Mouse (Mus musculus): ENCODE data around the gene Plcl2.

Plcl2 gene

DNA sequence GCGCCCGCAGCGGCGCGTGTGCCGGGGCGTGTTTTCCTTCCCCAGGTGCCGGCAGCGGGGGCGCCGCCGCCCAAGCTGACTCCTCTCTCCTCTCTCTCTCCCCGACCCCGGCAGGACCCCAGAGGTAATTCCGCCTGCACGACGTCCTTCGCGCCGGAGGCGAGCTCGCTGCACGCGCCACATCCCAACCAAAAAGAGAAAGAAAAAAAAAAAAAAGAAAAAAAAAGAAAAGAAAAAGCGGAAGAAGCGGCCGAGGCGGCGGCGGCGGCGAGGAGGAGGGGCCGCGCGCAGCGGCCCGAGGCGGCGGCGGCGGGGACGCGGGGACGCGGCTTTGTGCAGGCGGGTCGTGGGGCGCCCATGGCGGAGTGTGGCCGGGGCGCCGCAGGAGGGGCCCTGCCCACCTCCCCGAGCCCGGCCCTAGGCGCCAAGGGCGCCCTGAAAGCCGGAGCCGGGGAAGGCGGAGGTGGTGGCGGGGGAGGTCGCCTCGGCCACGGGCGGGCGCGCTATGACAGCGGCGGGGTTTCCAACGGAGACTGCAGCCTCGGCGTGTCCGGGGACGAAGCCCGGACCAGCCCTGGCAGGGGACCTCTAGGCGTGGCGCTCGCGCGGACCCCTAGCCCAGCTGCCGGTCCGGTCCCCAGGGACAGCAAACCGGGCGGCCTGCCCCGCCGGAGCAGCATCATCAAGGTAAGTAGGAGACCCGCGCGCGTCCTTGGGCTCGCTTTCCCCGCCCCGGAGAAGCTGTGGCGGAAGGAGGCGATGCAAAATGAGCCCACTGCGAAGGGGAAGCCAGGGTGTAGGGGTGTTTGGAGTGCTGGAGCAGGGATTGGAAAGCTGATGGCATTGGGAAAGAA is at the start of gene Plcl2:
Plcl2 (plus strand) TSS at position 153 of the 854 bp plus-strand sequence.
- DNase-seq (ENCODE audit: low spot score): peak; percentile 45

DNA sequence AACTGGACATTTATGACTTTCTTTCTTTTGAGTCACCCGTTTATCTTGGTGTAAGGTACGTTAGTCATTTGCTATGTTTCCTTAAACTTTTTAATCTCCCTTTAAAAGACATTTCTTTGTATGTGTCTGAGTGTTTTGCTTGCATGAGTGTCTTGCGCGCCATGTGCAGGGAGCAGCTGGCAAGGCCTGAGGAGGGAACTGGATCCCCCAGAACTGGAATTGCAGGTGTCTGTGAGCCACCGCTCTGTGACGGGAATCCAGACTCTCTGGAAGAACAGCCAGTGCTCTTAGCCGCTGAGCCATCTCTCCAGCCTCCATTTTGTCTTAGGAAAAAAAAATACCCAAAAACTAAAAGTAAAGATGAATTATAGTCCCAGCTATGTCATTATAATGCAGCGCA is 48.9 kb upstream of the Plcl2 start:
- DNase-seq (ENCODE audit: low spot score): no peak

DNA sequence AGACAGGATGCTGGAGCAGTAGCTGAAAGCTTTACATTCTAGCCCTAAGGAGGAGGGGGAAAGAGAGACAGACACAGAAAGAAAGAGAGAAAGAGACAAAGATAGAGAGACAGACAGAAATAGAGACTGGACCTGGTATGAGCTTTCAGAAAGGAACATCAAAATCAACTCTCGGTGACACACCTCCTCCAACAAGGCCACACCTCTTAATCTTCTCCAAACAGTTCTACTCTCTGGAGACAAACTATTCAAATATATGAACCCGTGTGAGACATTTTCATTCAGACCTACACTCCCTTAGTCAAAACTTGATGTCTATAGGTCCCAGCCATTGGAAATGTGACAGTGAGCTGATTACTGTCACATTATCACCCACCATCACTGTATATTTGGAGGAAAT is 41.8 kb upstream of the Plcl2 start:
- no peak for DNase-seq (ENCODE audit: low spot score)

DNA sequence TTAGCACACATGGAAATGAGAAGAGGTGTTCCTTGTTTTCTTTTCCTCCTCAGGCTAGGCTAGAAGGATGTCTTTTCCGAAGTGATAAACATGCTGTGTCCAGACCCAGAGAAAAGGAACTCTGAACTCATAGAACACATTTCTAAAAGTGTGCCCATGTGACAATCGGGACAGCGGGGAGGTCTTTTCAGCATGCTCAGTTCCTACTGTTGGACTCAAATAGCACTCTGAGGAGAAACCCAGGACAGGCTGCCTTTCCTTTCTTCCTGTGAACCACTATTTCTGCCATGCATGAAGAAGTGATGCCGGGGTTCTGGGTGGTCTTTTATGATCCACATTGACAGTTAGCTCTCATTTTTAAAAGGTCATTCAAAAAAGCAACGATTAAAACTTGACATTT is 40.1 kb upstream of the Plcl2 start:
- no peak for DNase-seq (ENCODE audit: low spot score)

DNA sequence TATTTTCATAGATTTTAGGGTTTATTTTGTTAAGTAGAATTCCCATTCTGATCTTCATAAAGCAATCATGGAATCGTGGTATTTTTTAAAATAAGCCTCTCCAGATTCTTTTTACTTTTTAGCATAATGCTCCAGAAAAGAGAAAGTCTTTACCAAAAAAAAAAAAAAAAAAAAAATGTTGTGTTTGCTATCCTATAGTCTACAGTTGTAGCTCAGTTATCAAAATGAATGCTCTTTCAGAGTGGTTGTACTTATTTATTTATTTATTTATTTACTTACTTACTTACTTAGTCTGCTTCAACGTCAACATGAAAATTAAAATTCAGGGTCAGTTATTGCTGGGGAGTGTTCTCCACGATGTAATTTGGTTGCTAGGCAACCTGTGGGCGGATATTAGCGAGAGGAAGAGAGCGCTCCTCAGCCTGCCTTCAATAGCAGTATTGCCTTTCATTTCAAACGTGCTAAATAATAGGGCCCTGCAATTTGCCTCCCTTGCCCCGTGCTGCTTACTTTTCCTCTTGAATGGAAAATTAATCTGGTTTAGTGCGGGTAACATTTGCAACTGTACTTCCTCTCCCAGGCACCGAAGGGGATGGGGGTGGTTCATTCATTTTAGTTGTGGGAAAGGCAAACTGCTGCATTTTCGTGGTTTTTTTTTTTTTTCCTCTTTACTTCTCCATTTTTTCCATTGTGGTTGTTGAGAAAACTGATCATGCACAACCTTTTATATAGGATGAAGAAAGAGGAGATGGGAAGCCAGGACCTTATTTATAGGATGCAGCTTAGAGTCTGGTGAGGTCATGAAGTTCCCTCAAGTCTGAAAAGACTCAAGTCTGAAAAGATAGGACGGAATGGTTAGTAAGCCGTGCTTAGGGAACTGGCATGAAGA is 39.4 kb upstream of the Plcl2 start:
- no peak for DNase-seq (ENCODE audit: low spot score)

DNA sequence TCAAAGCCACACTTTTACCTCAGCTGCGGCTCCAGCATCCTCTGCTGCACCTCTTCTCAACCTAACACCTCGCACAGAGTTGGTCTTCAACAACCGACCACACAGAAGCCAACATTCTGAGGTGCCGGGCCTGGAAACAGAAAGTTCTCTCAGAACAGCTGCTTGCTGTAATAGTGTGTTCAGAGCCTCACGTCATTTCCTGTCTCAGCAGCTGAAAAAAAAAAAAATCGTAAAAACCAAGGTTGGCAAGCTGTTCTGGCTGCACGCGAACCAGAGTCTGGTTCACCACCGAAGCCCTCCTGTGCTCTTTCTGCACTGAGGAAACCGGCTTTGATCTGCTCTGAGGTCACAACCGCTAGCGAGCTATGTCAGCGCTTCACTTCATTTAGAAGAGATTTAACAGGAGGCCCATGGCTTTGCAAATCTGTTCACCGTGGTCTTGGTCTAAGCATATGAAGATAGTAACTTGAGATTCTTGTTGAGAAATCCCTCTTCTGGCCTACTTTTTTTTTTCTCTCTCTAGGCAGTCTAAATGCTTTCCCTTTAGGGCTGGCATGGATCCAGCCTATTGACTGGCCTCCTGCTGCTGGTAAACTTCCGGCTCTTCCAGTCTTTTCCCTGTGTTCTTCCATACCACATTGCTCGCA is 38.6 kb upstream of the Plcl2 start:
- DNase-seq (ENCODE audit: low spot score): no peak

DNA sequence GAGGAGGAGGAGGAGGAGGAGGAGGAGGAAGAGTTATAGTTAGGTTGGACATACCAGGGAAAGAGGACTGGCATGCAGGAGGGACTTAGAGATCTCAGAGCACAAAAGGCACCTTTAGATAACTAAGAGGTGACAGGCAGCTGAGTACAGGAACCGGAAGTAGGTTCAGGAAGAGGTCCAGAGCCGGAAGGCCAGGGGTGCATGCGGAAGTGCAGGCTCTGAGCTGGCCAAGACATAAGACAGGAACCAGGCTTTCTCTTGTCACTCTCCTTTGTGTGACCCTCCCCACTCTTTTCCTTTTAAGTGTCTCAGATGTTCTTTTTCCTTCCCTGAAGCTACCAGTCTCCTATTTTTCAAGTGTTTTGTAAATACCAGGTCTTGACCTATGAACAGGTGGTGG is 38.0 kb upstream of the Plcl2 start:
- no peak for DNase-seq (ENCODE audit: low spot score)

DNA sequence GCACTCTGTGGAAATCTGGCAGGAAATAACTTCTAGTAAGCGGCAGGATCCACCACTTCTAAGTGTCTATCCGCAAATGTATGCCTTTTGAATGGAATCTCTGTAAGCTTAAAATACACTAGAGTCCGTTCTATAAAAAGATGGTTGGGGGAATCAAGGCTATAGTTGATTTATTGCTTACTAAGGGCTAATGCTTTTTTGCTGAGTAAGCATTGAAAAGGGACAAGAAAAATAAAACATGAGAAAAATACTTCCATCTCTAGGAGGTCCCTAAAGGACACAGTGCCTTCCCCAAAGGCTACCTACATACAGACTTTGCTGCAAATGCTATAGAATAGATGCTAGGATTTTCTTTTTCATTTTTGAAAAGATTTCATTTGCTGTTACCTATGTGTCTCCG is 31.9 kb upstream of the Plcl2 start:
- DNase-seq (ENCODE audit: low spot score): no peak

DNA sequence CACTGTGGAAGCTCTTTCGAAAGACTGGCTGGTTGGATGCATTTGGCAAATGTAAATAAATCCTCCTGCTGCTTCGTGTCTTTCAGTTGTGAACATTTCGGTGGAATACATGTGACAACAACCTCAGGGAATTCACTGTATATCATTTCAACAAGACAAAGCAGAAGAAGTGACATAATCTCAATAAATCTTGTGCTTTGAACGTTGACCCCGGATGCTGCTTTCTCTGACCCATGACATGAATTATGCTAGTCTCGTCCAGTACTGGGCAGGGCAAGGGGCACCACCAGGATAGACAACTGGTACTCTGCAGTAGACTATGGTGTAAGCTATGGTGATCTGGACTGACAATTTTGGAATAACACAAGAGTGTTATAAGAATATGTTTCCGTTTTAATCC is 28.3 kb upstream of the Plcl2 start:
- no peak for DNase-seq (ENCODE audit: low spot score)

DNA sequence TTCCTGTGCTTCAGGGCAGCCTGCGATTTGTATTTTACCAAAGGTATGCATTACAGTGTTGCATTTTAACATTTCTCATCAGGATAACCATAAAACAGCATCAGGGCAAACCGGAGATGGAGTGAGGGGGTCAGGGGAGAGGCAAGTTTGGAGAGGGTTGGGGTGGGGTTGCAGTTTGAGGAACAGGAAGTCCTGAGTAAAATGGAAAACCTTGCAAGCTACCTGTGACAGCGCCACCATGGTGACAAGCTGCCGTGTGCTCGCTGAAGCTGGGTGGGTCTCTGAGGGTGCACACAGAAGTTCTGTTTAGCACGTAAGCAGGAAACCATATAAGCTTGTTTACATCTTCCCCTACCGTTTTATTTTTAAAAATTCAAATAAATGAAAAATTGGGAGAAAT is 25.5 kb upstream of the Plcl2 start:
- DNase-seq (ENCODE audit: low spot score): no peak

DNA sequence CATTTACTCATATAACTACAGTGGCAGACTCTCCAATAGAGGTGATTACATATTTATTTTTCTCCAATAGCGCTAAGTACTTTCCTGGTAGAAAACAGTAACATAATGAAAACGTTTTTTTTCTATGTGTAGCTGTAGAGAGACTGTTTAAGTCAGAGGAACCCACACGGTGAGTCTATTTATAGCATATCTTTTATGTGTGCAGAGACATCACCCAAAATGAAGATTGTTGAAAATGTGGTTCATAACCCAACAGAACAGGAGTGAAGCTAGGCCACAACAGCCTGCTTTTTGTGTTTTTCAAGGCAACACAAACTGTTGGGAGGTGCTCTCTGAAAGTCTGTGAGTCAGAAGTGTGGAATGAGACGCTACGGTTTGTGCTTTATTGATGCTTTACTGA is 24.2 kb upstream of the Plcl2 start:
- DNase-seq (ENCODE audit: low spot score): no peak

DNA sequence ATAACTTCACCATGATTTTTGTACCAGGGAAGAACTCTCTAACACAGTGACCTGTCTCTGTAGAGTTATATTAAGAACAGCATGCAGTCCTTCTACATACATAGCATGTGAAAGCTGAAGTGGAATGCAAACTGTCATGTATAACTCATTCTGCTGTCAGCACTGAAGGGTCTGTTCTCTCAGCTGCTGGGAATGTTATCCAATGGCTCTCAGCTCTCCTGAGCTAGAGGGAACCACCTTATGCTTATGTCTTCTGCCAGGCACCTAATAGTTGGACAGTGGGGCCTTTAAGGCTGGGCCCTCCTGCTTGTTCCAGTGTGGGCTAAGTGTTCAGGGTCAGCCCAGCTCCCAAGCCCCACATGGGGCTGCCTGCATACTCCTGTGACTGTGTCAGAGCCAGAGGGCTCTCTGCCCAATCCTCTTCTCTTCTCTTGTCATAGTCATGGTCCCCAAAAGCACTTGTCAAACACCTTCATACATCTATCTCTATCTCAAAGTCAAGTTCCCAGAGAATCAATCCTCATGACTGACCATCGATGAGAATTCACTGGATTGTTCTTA is 22.1 kb upstream of the Plcl2 start:
- DNase-seq (ENCODE audit: low spot score): no peak

DNA sequence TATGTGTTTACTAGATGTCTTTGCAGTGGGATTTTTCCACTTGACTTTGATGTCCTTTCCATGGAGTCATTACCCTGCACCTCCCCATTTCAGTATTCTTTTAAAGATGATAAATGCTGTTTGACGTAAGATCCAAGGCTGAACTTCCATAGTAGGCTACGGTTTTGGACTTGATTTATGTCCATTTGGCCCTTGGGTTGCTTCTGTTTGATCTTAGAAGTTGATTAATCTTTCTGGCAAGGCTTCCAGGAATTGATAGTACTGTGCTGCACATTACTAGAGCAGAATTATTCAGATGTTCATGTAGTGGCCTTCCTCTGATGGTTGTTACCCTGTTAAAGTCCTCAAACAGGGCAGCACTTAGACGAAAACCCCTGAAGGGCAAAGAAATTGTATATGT is 21.5 kb upstream of the Plcl2 start:
- DNase-seq (ENCODE audit: low spot score): no peak

DNA sequence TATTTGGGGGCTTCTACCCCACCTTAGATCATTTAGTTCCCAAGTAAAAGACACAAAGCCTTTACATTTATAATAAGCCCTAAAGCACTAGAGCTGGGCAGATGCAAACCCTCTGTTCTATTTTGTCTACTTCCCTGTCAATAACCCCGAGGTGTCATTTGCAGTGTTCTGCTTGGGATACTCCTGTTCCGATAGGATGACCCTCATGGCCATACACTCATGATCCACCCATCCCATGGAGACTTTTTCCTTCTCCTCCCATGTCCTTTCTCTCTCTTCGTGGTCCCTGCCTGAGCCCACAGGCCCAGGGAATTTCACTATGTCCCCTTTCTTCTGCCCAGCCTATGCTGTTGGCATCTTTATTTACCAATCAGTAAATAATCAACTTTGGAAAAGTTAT is 20.8 kb upstream of the Plcl2 start:
- DNase-seq (ENCODE audit: low spot score): no peak

DNA sequence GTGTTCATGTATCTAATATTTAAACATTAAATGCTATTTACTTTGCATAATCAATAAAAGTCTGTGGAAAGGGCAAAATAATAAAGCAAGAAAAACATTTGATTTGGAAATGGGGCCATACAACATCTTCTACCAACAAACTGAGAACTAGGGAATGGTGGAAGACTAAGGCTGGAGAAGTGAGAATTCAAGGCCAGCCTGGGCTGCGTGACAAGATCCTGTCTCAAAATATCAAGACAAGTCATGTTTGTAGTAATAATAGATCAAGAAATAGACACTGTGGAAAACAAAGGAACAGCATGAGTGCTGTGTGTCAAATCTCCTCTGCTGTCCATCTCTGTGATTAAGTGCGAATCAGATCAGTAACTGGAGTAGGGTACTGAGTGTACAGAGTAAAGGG is 20.3 kb upstream of the Plcl2 start:
- DNase-seq (ENCODE audit: low spot score): no peak

DNA sequence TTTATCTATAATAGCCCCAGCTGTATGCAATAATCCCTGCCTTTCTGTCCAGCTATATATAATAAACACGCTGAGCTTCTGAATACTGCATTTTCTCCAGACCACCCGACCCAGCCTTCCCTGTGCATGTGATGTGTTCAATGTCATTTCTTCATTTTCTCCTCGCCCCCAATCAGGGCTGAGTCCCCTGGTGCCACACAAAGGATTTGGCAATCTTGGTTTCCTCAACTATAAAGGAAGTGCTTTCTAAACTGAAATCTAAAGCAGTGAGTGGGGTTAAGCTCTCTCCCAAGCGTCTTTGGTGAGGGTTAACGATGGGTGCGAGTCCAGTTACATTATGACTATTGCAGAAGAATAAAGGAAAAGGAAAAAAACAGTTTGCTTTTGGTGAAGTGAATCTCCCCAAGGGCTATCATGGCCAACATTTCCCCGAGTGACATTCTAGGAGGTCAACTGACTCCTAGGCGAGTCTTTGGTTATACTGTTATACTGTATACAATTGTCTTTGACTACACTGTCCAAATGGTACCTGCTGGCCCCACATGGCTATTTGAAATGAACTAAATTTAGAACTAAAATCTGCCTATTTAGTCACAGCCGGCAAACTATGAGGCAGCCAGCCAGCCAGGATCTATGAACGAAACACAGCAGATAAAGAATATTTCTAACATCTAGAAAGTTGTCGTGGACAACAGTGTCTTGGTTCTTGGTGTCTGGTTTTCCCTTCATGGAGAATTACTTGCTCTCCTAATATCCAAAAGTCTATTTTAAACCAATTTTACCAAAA is 18.4 kb upstream of the Plcl2 start:
- no peak for DNase-seq (ENCODE audit: low spot score)

DNA sequence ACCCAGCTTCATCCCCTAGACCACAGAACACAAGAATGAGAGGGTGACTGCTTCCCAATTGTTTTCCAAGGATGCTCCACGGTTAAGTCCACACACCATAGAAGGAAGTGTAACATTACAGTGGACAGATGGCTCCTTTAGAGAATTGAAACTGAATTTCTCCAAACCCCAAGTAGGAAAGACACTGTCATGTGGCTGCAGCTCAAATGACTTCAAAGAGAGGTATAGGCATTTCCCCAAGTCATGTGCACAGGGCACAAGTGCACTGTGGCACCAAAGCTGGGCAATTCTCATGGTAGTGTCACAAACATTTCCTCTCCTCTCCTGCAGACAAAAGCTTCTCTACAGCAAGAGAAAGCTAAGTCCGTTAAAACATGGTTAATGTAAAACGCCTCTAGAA is 17.7 kb upstream of the Plcl2 start:
- no peak for DNase-seq (ENCODE audit: low spot score)

DNA sequence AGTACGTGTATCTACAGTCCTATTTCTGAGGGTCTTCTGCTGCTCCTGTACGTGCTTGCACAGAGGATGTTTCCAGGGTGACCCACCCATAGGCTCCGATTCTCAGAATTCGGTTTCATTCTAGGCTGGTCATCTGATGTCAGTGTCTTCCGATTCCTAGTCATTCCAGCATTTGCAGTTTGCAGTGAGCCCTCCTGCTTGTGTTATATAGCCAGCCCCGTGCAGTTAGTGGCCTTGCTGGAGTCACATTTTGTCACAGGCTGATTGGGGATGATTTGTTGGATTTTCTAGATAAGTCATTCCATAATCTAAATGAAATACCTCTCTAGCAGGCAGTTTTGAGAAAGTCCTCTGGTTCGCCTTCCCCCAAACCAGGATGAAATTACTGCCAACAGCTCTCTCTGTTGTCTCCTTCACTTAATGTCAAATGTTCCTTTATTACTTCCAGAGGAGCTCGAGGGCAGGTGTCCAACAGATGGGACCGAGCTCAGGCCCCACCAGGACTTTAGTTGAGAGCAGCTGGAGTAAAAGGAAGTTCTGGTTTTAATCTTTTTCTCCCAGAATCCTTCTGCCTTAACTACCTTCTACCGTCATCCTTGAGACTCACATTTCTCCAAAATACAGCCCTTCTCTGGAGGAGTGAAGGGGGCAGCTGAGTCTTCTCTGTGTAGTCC is 13.8 kb upstream of the Plcl2 start:
- no peak for DNase-seq (ENCODE audit: low spot score)

DNA sequence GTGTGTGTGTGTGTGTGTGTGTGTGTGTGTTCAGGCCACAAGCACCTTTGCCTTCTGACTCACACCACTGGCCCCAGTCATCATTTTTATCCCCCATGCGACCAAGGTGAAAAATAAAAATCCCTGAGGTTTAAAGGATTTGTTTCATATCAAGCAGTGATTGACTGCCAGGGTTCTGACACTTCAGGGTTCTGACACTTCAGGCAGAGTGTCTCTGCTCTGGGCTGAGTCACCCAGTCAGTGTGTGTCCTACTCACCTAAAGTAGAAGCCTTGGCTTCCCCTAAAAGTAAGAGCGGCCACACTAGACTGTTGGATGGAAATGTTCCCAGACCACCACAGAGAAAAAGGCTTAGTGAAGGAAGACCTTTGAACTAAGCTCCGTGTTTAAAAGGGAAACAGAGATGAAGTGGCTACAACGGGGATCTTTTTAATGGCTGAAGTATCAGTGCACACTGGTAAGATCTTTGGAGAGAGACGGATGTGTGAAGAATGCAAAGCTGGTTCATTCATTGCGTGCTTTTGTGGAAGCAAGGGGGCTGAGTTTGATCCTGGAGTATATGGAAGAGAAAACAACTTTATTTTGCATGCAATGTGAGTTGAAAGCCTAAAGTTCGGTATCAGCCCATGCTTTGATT is 11.0 kb upstream of the Plcl2 start:
- no peak for DNase-seq (ENCODE audit: low spot score)

DNA sequence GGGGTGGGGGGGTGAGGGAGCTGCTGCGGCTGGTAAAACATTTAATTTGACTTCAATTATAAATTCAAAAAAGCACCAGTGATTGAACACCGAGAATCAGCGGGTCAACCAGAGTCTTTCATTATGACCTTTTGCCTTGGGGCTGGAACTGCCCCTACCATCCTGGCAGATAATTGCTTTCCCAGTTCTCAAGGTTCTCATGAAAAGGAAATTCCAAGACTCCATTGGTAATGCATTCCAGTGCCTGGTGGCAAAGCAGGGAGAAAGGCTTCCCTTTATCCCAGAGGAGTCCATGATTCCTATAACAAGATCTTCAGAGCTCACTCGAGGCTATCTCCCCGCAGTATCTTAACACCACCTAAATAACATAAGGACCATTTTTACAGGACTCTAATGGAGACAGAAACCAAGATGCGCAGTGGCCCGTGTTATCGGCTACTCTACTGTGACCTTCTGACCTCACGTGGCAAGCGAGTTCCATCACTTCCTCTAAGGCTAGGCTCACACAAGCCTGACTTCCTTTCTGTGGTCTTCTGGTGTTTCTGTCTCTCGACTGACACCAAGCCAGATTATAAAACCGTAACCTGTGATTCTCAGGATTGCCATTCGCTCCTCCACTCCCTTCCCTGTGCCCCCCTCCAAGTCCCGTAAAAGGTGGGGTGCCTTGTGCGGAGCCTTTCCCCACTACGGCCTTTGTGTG is 10.0 kb upstream of the Plcl2 start:
- DNase-seq (ENCODE audit: low spot score): no peak
